Mouse (Mus musculus) heart, postnatal 4 days (tissue): Measurements from ENCODE around the gene D11Wsu47e. TPM values are rescaled to one million over a fixed set of nuclear protein-coding genes. Genes with fewer than 3 reads are reported as not detected.
"Not testable (repeated sequence)": the region's sequence is repeated elsewhere in the genome, so short reads cannot be mapped to it uniquely, and the experiment has no call there.

Experiments
- DNase-seq: peaks from one replicate; pipeline ENCODE4 v3.0.0; 2021
- total RNA-seq, 2 experiments: library from RNA; stranded (reverse); gene quantifications; 2 replicates each; pipeline ENCODE4 v1.2.3; 2021

The D11Wsu47e gene
- total RNA-seq, result 1 to 10 TPM; 9.1 to 9.9 TPM

DNA sequence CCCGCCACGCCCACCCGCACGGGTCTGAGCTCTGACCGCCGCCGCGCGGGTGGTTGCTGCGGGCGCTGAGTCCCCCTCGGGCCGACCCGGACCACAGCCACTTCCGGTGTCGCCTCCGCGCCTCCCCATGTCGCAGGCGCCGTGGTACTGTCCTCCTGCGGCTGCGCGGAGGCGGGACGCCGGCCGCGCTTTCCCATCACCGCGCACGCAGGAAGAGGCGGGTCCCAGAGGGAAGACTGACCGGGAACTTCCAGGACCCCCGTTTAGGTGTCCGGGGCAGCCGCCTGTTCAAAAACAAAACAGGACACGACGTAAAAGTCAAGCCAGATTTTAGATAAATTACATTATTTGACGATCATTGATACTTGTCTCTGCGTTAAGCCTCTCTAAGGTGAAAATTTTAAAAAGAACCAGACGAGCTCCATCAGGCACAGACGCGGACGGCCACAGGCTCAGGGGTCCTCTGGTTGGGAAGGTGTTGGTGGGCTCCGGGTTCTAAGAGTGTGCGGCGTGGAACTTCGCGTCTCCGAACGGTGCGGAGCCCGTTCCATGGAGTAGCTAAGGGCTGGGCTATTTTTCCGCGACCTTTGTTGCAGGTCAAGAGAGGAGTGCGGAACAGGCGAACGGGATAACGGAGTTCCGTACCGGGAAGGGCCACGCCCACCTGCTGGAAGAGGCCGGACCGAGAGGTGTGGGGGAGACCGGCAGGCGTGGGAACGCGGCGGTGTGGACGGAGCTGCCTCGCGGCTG, at the start of gene D11Wsu47e, which contains the start of gene Fam104a:
Gene D11Wsu47e, plus strand, starts transcription at position 456 of the 750 bp plus-strand sequence.
Gene Fam104a, minus strand, starts transcription at position 199 of the 750 bp plus-strand sequence.
- DNase-seq, result peak; percentile 96

DNA sequence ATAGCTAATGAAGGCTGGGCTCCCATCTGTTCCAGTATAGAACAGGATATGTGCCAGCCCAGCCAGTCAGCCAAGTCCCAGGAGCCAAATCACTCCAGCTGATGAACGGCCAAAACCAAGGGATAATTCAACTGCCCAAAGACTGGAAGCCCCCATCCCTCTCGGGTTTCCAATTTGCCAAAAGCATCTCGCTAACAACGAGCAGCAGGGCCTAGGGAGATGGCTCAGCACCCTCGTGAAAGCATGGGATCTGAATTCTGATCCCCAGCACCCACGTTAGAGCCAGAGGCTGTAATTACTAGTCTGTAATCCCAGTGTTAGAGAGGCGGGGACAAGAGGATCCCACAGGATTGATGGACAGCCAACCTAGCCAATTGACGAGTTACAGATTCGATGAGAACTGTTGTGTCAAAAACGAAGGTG, 49.5 kb upstream of the D11Wsu47e start:
- no peak for DNase-seq

DNA sequence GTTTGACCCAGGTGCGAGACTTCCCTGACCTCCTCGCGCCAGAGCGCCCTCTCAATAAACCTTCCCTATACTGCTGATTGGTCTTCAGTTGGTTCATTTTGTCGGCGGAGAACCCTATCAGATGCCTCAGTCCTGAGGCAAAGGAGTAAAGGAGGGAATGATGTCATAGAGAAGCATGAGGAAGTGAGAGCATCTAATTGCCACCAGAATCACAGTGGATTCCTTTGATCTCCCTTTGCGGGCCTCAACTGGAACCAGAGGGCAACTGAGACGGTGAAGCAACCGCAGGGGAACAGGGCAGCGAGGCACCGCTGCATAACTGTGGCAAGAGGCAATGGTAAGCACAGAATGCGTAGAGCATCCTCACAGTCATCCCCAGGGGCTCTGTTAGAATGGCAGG, 45.5 kb upstream of the D11Wsu47e start:
- no peak for DNase-seq

DNA sequence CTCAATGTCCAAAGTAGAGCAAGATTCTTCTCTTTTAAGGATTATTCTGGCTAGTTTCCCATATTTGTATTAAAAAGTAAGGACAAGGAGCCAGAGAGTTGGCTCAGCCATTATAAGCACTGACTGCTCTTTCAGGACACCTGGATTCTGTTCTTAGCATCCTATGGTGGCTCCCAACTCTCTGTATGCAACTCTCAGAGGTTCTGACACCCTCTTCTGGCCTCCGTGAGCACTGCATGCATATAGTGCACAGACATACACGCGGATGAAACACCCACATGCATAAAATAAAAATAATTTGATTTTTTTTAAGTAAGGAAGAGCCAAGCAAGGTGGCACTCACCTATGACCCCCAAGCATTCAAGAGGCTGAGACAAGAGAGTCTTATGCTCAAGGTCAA, 39.0 kb upstream of the D11Wsu47e start:
- no peak for DNase-seq

DNA sequence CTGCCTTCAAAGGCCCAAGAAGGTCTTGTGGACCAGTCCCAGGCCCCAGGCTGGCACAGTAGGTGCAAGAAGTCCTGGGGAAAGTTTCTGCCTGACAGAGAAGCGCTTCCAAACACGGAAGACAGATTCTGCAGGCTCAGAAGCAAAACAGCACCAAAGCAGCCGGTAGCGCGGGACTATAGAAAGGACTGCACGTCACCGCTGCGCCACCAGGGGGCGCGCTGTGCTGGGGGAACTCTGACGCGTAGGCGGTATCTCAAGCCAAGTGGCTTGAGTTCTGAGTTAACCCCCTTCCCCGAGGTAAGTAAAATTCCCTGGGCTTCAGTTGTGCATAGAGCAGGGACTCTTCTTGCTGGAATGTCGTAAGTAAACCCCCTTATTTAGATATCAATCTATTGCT, 36.1 kb upstream of the D11Wsu47e start:
- DNase-seq, result peak; percentile 88

DNA sequence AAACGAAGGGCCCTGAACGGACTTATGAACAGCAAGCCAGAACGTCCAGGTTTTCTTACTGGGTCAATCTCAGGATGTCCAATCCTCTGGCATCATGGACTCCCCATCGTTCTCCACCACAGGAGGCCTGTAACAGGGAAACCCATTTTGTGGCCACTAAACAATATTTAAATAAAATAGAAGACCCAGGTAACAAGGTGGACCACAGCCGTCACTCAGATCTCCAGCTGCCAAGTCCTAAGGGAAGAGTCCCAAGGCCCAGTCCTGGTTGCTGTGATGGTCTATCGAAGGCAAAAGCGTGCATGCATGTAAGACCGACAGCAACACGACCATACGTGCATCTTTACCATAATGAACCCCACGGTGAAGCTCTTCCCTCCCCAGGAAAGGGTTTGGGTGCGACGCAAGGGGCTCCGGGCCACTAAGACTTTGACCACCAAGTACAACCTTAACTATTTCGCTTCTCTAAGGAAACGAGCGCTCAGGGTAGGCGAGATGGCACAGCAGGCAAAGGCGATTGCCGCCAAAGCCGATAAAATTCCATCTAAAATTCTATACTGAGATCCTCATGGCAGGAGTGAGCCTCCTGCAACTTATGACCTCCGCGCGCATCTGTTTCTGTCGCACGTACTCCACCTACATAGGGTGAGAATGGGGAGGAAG, 35.4 kb upstream of the D11Wsu47e start, which contains the start of gene Cog1:
Gene Cog1, plus strand, starts transcription at position 480 of the 663 bp plus-strand sequence.
- DNase-seq, result no peak

DNA sequence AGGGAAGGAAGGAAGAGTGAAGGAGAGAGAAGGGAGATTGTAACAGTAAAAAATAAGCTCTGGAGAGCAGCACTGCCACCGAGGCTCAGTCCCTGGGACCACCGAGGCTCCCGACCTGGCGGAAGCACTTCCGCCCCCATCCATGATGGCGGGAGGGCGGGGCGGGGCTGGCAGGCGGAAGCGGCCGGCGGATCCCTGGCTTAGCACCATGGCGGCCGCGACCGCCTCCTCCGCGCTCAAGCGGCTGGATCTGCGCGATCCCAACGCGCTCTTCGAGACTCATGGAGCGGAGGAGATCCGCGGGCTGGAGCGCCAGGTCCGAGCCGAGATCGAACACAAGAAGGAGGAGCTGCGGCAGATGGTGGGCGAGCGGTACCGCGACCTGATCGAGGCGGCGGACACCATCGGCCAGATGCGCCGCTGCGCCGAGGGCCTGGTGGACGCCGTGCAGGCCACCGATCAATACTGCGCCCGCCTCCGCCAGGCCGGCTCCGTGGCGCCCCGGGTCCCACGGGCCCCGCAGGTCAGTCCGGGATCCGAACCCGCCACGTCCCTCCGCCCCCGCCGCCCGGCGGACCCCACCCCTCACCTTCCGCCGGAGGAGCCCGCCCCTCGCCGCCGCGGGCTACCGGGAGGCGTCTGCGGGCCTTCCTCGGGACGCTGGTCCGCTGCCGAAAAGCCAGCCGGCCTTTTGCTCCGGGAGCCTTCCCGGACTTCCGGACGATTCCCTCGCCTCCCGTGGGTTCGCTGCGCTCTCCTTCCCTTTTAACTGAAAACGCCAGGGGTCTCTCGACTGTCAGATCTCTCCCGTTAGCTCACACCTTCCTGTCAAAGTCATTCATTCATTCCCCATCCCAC, 34.6 kb upstream of the D11Wsu47e start, which contains the start of gene Slc39a11:
Gene Slc39a11, minus strand, starts transcription at position 727 of the 858 bp plus-strand sequence.
- DNase-seq, result peak; percentile 76

DNA sequence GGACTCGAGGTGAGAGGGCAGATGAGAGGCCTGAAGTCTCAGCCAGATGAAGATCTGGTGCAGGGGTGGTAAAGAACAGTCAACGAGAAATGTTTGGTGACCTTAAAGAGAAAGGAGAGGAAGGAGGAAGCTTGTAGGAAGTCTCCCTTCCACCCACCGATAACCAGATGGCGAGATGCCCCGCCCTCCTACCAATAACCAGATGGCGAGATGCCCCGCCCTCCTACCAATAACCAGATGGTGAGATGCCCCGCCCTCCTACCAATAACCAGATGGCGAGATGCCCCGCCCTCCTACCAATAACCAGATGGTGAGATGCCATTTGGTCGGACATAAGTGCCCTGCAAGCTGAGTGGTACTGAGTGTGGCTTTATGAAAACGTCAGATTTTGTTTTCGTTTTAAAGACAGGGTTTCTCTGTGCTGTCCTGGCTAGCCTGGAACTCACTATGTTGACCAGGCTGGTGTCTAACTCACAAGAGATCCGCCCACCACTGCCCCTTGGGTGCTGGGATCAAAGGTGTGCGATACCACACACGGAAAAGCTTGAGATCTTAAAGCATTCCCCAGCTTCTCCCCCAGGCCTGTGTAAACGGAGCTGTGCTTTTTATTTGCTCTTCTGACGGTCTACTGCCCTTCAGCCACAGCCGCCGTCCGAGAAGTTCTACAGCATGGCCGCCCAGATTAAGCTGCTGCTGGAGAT, 32.9 kb upstream of the D11Wsu47e start:
- DNase-seq, result no peak

DNA sequence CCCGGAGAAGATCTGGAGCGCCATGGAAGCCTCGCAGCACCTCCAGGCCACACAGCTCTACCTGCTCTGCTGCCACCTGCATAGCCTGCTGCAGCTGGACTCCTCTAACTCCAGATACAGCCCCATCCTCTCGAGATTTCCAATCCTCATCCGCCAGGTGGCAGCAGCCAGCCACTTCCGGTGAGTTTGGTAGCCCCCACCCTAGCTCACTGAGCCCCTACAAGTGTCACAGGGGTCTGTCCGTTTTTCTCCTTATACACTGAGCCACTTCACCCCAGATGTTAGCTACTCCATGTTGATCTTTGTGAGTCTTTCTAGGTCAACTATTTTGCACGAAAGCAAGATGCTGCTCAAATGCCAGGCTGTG, 32.3 kb upstream of the D11Wsu47e start:
- peak; percentile 60 for DNase-seq

DNA sequence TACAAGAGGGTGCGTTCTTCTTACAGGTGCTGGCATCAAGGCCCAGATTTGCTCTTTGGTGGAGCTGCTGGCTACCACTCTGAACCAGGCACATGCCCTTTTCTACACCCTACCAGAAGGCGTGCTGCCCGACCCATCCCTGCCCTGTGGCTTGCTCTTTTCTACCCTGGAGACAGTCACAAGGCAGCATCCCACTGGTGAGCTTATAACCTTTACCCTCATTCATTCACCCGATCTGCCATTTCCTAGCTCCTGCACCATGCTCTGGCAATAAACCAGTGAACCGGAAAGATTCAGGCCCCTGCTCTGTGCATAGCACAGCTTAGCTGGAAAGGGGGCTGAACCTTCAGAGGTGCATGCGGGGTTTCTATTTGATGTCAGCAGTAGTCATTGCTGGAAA, 31.7 kb upstream of the D11Wsu47e start:
- no peak for DNase-seq

DNA sequence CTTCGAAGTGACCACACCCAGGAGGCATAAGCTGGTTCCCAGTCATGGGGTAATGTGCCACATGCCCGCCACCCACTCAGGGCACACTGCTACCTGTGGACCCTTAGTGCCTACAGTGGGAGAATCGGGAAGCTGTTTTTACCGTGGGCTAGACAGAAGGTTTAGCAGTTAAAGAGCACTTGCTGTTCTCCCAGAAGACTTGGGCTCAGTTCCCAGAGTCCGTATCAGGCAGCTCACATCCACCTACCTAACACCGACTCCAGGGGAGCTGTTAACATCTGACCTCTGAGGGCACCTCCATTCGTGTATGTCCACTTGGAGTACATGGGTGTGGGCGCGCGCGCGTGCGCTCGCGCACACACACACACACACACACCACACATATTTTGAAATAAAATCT, 30.1 kb upstream of the D11Wsu47e start:
- DNase-seq, result no peak

DNA sequence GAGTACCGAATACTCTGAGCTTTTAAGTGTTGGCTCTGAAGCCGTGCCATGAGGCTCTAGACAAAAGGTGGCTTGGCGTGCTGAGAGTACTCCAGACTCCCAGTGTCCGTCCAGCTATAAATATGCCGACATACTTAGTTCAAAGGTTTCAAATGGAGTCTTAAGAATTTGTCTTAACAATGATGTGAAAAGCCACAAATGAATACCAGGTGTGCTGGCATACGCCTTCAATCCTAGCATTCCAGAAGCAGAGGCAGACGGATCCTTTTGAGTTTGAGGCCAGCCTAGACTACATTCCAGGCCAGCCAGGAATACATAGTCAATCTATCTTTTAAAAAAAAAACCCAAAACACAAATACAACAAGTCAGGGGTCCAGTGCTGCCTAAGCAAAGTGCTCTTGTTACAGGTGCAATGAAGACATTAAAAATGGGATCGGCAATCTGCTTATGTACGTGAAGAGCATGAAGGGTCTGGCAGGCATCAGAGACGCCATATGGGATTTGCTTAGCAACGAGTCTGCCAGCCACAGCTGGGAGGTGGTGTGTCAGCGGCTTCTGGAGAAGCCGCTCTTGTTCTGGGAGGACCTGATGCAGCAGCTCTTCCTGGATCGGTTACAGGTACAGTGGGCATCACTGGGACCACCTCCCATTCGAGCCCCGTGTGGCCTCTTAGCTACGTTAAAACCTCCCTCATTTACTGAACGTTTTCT, 29.5 kb upstream of the D11Wsu47e start:
- DNase-seq, result no peak

DNA sequence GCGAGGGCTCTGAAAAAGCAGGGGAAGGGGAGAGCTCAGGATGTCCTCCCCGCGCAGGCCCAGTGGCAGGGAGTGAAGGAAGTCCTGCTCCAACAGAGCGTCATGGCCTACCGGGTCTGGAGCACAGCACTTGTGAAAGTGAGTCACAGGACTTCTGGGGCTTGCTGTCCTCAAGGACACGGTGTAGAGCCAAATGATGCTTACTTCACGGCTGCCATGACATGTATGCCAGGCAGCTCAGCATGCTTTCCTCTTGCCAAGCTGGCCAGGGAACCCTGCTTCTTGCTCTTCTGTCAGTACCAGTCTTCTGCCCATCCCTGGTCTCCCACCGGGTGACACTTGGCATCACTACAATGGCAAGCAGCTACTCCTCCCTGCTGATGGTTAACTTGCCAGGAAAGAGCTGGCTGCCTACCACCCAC, 27.7 kb upstream of the D11Wsu47e start:
- DNase-seq, result no peak

DNA sequence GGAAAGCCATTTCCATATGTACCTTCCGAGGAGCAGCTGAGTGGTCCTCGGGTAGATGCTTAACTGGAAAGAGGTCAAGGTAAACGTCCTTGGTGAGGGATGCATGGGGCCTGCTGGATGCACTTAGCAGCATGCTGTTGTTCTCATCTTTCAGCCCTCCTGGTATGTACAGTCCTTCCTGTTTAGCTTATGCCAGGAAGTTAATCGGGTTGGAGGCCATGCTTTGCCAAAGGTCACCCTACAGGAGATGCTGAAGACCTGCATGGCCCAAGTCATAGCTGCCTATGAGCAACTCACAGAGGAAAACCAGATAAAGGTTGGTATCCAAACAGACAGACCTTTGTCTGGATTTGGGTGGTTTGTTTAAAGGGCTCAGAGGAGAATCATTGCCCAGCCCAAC, 27.0 kb upstream of the D11Wsu47e start:
- DNase-seq, result no peak

DNA sequence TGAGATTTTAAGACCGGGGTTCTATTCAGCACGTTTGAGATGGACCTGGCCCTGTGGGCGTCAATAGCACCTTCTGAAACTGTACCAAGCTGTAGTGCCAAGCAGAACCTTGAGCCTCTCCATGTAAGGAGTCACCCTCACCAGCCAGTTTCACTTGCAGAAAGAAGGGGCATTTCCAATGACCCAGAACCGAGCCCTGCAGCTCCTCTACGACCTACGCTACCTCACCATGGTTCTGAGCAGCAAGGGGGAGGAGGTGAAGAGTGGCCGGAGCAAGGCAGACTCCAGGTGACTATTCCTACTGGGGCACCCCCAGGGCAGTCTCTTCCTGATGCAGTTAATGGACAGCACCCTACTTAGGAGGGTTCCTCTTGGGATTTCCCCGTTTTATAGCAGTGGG, 25.9 kb upstream of the D11Wsu47e start:
- DNase-seq, result no peak

DNA sequence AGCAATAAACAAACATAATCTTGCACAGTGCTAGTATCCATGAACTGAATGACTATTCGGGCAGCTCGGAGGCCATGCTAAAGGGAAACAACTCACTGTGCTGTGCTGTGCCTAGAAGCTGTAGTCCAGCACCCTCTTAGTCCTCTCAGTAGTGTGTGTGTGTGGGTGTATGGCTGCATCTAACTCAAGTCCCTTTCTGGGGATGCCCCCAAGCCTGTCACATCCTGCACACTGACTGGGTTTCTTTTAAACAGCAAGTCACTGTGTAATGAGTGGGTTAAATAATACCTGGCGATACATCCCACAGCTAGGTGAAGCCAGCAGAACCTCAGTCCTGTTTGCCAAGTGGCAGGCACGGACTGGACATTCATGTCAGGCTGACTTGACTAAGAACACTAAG, 25.4 kb upstream of the D11Wsu47e start:
- no peak for DNase-seq

DNA sequence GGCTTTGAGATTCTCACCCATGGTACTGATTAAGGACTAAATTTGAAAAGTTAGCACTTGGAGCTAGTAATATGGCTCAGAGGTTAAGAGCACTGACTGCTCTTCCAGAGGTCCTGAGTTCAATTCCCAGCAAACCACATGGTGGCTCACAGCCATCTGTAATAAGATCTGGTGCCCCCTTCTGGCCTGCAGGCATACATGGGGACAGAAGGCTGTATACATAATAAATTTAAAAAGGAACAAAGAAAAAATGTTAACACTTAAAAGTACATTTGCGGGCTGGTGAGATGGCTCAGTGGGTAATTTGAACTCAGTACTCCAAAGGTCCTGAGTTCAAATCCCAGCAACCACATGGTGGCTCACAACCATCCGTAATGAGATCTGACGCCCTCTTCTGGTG, 24.0 kb upstream of the D11Wsu47e start:
- not testable (repeated sequence) for DNase-seq

DNA sequence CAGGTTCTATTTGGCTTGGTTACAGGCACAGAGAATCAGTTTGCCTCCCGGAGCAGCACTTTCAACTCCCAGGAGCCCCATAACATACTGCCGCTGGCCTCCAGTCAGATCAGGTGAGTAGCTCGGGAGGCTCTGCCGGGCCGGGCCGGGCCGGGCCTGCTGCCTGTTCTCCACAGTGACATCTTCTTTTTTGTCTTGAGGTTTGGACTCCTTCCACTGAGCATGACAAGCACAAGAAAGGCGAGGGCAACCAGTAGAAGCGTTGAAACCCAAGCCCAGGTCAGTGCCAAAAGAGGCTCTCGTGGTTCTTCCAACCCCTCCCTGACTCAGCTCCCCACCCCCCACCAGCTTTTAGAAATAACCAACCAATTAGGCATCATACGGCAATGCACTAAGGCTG, 23.3 kb upstream of the D11Wsu47e start:
- DNase-seq, result no peak

DNA sequence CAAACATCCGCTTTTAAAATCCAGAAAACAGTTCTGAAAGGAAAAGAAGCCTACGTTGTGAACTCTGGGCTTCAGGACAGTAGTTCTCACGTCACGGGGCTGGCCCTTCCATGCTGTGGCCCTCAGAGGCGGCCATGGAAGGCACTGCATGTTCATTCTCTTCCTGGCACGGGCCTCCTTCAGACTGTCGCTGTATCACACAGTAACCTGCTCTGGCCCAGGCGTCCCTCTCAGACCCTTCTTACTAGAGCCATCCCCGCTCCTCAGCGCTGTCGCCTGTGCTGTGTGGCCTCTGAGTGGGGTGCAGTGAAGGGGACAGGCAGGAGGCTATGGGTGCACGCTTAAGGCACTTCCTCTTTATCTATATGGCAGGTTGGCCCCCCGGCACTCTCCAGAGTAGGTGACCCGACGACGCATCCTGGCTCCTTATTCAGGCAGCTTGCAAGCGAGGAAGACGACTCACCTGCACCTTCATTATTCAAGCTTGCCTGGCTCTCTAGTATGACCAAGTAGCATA, 22.3 kb upstream of the D11Wsu47e start:
- DNase-seq, result no peak

DNA sequence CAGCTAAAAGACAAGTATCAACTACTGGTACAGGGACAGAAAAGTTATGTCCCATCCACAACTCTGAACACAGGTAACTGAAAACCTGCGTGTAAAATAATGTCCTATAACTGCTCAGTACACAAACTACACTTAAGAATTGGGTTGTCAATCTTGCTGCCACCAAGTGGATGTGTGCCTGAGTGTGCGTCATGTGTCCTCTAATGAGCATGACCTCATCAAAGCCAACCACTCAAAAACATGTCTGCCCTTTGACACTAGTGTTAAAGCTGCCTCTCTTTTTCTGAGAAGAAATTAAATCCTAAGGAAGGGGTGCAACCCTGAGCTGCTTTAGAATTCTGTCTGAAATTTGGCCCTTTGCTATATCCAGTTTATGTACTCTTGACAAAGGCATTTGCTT, 19.9 kb upstream of the D11Wsu47e start:
- no peak for DNase-seq

DNA sequence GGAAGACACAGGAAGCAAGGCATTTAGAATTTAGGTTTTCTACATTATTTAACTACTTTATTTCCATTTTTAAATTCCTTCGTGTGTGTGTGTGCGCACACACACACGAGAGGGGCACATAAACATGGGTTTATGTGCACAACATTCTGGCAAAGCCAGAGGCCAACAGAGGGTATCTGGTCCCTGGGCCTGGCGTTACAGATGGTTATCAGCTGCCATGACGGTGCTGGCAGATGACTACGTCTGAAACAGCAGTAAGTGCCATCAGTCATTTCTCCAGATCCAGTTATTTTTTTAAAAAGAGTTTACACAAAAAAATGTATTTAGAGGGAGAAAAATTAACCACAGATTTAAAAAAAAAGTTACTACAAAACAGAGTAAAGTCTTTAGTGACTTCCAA, 18.0 kb upstream of the D11Wsu47e start:
- no peak for DNase-seq
